Mouse (Mus musculus) liver, embryonic 14.5 days (tissue): ENCODE results near the gene Ccdc186. TPM values are rescaled to one million over a fixed set of nuclear protein-coding genes. Genes with fewer than 3 reads are reported as not detected.
"Not testable (repeated sequence)": the region's sequence is repeated elsewhere in the genome, so short reads cannot be mapped to it uniquely, and the experiment has no call there.

Experiments
- ATAC-seq: fragments of 200-750 bp; cut with Nextera tagmentation; 2 replicates; pipeline ENCODE4 v1.8.0; 2017; ENCODE audit warnings: moderate number of reproducible peaks, mild to moderate bottlenecking, moderate library complexity; ENCODE audit not compliant: insufficient read depth
- DNase-seq, 3 experiments: peaks; one replicate each; pipeline ENCODE4 v3.0.0-alpha.2; 2012 to 2013; ENCODE audit warnings: low read depth in 3 of 3, low spot score in 3 of 3
- H3K27ac ChIP-seq: fragments of 300-500 bp; sonication (generic); 2 replicates; pipeline ENCODE4 v1.5.1; 2014; ENCODE audit warnings: moderate library complexity, mild to moderate bottlenecking, control low read depth, inconsistent platforms
- H3K27me3 ChIP-seq: fragments of 300-500 bp; sonication (generic); 2 replicates; pipeline ENCODE4 v1.6.1; 2014; ENCODE audit warnings: mild to moderate bottlenecking, low read length, moderate library complexity; ENCODE audit not compliant: control insufficient read depth, insufficient read depth
- H3K36me3 ChIP-seq: fragments of 300-500 bp; sonication (generic); replicated peaks from 2 replicates; pipeline ENCODE4 v1.6.1; 2014; ENCODE audit warnings: low read depth; ENCODE audit not compliant: control insufficient read depth, insufficient read depth
- H3K4me1 ChIP-seq, 2 experiments: fragments of 200-500 bp in 1 of 2; fragments of 300-500 bp in 1 of 2; sonication (generic) in 1 of 2; replicated peaks; 2 replicates each; pipeline ENCODE4 v1.6.1; 2012 to 2014; ENCODE audit warnings: antibody characterized with exemption in 1 of 2, inconsistent platforms in 1 of 2, low read length in 1 of 2; ENCODE audit not compliant: control insufficient read depth in 2 of 2, insufficient read depth in 2 of 2
- H3K4me2 ChIP-seq: fragments of 300-500 bp; sonication (generic); 2 replicates; pipeline ENCODE4 v1.6.1; 2014; ENCODE audit warnings: low read depth, mild to moderate bottlenecking, control low read depth, moderate library complexity
- H3K4me3 ChIP-seq, 2 experiments: fragments of 200-500 bp in 1 of 2; fragments of 300-500 bp in 1 of 2; sonication (generic) in 1 of 2; 2 replicates each; pipeline ENCODE4 v1.5.1; 2012 to 2014; ENCODE audit warnings: low read depth in 2 of 2, low read length in 2 of 2, mild to moderate bottlenecking in 2 of 2, control low read depth in 1 of 2, inconsistent platforms in 1 of 2, moderate library complexity in 1 of 2; ENCODE audit not compliant: insufficient read depth in 1 of 2
- H3K9ac ChIP-seq: fragments of 300-500 bp; sonication (generic); replicated peaks from 2 replicates; pipeline ENCODE4 v1.6.1; 2014; ENCODE audit warnings: mild to moderate bottlenecking, control low read depth, moderate library complexity
- H3K9me3 ChIP-seq: fragments of 300-500 bp; sonication (generic); 2 replicates; pipeline ENCODE4 v1.6.1; 2016; ENCODE audit warnings: low read length, mixed read lengths; ENCODE audit not compliant: control insufficient read depth
- CTCF ChIP-seq: IDR thresholded peaks from 2 replicates; pipeline ENCODE4 v1.5.1; 2016; ENCODE audit warnings: antibody characterized with exemption, low read depth, control low read depth
- EP300 ChIP-seq: IDR thresholded peaks from 2 replicates; pipeline ENCODE4 v1.6.1; 2016; ENCODE audit warnings: antibody characterized with exemption, low read depth
- WGBS: fragments of 180-500 bp; shearing (Covaris S2); extraction: QIAGEN DNeasy Blood & Tissue Kit; methylation state at CpG from one replicate; pipeline ENCODE4 v1.1.7; 2014; ENCODE audit not compliant: insufficient replicate concordance; 5-methylcytosine and 5-hydroxymethylcytosine counted together
- polyA plus RNA-seq, 2 experiments: library from polyadenylated mRNA; depleted of rRNA in 1 of 2; stranded (reverse) in 1 of 2; unstranded in 1 of 2; fragments of >200 nt; fragmentation: Nextera tagmentation in 1 of 2; extraction: Ambion mirVana in 1 of 2; gene quantifications; 2 replicates each; pipeline versions ENCODE4 v1.2.1 to v1.2.3; 2012 to 2014

The Ccdc186 gene
- polyA plus RNA-seq, 2 experiments, result 2.3 to 4.9 TPM

- no peak for ATAC-seq
- DNase-seq, result no peak
- 71% methylated on average over 5 of the region's 5 CpGs for WGBS
- Histone ChIP-seq H3K9me3 (no peaks in the 10 kb centered on the region), H3K4me1 (0 out of 4 replicates have a peak, but pooled peaks cover 0 to 2% of the 10 kb centered on the region in 2 experiments), H3K4me2 (no peak overlapping the region), H3K9ac (no peak overlapping the region), H3K27me3 (no peaks in the 10 kb centered on the region), H3K36me3 (peaks cover 23% of the 10 kb centered on the region), H3K27ac (no peak overlapping the region), H3K4me3 (no peak overlapping the region)
- TF ChIP-seq CTCF (no peak), EP300 (no peak)
Observed at GRCm38 (mm10) chr19:56788952-56789351, 33.0 kb downstream of the Ccdc186 start.

DNA sequence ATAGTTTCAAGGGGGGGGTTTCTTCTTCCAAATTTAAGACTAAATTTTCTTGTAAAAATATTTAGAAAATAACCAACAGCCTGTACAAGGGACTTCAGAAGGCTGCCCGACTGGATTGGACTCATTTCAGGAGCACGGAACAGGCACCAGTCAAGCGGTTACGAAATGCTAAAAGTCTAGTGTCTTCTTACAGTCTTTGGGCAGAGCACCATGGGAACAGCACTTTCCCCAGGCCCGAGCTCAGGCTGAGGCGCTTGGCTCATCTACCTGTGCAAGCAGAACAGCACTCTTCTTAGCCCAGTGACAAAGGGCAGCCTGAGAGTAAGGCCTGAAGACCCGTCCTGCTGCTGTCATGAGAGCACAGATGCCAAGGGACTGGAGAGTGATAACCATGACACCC is 34.1 kb downstream of the Ccdc186 start:
- WGBS, result 74% methylated on average over 7 of the region's 7 CpGs
- Histone ChIP-seq H3K4me2 (no peak overlapping the region), H3K36me3 (peaks cover 17% of the 10 kb centered on the region), H3K27me3 (no peaks in the 10 kb centered on the region), H3K4me3 (no peak overlapping the region), H3K9ac (no peak overlapping the region), H3K27ac (no peak overlapping the region), H3K4me1 (0 out of 4 replicates have a peak, but pooled peaks cover 0 to 2% of the 10 kb centered on the region in 2 experiments), H3K9me3 (no peaks in the 10 kb centered on the region)
- no peak for TF ChIP-seq EP300
- no peak for TF ChIP-seq CTCF
- DNase-seq (no peak), ATAC-seq (no peak)

- H3K27me3 ChIP-seq, result peaks cover 17% of the 10 kb centered on the region
- ATAC-seq, H3K36me3 ChIP-seq, H3K4me1 ChIP-seq, DNase-seq, H3K9me3 ChIP-seq, H3K9ac ChIP-seq, H3K4me3 ChIP-seq, H3K27ac ChIP-seq, H3K4me2 ChIP-seq: not testable (repeated sequence)
- peak; percentile 53 for TF ChIP-seq CTCF
- WGBS, result 76% methylated on average over 7 of the region's 7 CpGs
Observed at GRCm38 (mm10) chr19:56778532-56778931, 43.5 kb downstream of the Ccdc186 start.

DNA sequence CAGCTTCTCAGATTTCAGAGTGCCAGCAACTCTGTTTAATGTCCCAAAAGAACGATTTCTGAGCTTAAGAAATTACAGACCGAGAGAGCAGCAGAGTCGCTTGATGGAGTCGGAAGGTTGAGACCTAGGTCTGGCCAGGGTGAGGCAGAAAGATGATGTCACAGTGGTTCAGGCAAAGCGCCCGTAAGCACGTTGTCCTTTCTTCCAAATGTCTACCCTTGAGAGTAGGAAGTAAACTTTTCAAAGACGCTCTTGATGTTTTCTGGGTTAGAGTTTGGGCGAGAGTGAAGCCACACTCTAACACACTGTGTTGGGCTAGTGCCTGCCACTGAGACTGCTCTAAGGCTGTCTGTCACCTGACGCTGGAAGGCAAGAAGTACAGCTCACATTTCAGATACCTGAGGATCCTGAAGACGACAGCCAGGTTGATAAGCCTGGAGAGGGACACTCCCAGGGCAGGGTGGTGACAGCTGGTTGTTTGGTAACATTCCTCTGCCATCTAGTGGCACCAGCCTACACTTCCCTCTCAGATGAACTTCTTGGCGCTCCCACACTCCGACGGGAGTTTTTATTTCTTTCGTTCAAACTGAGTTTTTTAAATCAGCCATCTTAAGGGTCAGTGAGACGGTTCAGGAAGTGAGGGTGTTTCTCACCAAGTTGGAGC is 45.1 kb downstream of the Ccdc186 start:
- whole genome bisulfite sequencing, result 27% methylated on average over 16 of the region's 16 CpGs
- Histone ChIP-seq H3K4me3 (no peak overlapping the region), H3K9me3 (no peaks in the 10 kb centered on the region), H3K36me3 (no peaks in the 10 kb centered on the region), H3K4me1 (peaks cover 0 to 5% of the 10 kb centered on the region in 2 experiments; a peak in 1 of 4 replicates), H3K27me3 (peaks cover 17% of the 10 kb centered on the region), H3K4me2 (no peak overlapping the region), H3K27ac (no peak overlapping the region), H3K9ac (no peak overlapping the region)
- no peak for DNase-seq
- ATAC-seq, result no peak
- TF ChIP-seq EP300, result no peak
- TF ChIP-seq CTCF, result peak; percentile 62

DNA sequence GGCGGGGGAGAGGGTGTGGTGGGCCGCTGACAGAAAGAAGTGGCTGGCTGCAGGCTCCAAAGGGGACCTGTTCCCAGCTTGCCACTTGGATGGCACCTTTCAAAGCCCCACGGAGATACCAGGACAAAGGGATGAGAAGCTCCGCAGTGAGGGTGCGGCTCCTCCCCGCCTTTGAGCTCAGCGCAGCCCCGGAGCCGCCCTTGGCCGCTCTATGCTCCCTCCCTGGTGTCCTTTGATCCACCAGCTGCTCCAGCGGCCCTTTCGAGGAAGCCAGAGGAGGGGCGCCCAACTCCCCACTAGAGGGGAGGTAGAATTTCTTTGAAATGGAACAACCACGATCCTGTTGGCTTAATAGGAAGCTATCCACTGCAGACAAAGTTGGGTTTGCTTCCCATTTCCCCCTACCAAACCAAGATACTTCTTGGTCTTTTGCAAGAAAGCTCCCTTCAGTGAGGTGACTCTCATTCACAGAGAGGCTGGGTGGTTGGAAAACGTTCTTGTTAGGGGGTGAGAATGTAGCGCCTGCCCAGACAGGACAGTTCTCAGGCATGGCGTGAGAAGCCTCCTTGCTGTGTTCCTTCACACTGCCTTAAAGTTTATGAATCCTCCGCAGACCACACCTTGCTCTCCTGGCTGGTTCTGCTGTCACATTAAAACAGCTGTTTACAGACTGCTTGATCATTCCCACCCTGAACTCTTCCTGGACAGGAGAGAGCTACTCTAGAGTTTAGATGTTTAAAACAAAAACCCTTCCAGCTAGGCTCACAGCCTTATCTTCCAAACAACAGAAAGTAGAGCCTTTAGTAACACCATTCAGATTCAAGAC is 45.9 kb downstream of the Ccdc186 start:
- H3K36me3 ChIP-seq, result no peaks in the 10 kb centered on the region
- no peak for ATAC-seq
- H3K4me2 ChIP-seq, result peak overlapping the region; percentile 15; the same call in 1 of the 2 replicates
- H3K4me3 ChIP-seq, result no peak overlapping the region
- DNase-seq, result no peak
- H3K27ac ChIP-seq, result no peak overlapping the region
- H3K4me1 ChIP-seq, result peaks cover 0 to 5% of the 10 kb centered on the region in 2 experiments; a peak in 1 of 4 replicates
- TF ChIP-seq CTCF, result no peak
- TF ChIP-seq EP300, result no peak
- H3K27me3 ChIP-seq, result peaks cover 17% of the 10 kb centered on the region
- no peaks in the 10 kb centered on the region for H3K9me3 ChIP-seq
- H3K9ac ChIP-seq, result no peak overlapping the region
- WGBS, result 9% methylated on average over 18 of the region's 18 CpGs
